Mouse (Mus musculus) thymus, postnatal 25 days (tissue): Measurements from ENCODE around the gene Spata25.

ENCODE experiments used
- DNase-seq: peaks from one replicate; pipeline ENCODE4 v3.0.0; 2022

Spata25 gene

GRCm38 (mm10) chr2:164778015-164778287 is 50.4 kb downstream of the Spata25 start:
- no peak for DNase-seq

DNA sequence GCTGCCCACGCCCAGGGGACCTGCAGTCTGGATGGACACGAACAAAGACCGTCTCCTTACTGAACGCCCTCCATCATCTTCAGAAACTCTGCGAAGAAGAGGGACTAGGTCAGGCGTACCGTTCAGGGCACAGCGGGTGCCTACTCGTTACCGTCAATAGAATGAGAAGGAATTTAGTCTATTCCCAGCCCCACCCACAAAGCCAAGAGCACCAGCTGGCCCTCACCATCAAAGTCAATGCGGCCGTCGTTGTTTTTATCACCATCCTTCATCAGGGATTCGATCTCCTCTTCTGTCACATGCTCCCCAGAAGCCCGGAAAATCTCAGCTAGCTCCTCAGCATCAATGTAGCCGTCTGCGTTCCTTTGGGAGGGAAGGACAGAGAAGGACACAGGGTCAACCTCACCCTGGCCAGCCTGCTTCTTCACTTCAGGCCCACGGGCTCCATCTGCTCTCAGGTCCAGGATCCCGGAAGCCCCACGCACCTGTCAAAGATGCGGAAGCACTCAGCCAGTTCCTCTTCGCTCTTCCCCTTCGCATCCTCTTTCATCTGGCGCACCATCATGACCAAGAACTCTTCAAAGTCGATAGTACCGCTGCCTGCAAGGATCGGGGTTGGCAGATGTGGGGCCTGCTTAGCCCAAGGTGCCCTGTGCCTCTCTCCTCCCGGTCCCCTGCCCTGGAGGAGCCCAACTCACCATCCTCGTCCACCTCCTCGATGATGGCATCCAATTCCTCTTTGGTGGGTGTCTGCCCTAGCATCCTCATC is 50.9 kb downstream of the Spata25 start:
- DNase-seq, result no peak

GRCm38 (mm10) chr2:164776801-164777200 is 51.5 kb downstream of the Spata25 start:
- no peak for DNase-seq
